Mouse (Mus musculus) heart, adult 2 months (tissue): Measurements from ENCODE around the gene Smap1.

Source experiments
- CTCF ChIP-seq: fragments of 200-600 bp; IDR thresholded peaks from 2 replicates; pipeline ENCODE4 v1.8.1; 2022; ENCODE audit warnings: antibody characterized with exemption, mild to moderate bottlenecking, moderate library complexity
- EP300 ChIP-seq: fragments of 200-500 bp; IDR thresholded peaks from 2 replicates; pipeline ENCODE4 v1.6.1; 2011; ENCODE audit warnings: low read depth, low read length, control low read depth; ENCODE audit not compliant: insufficient read depth
- POLR2A ChIP-seq: fragments of 200-500 bp; IDR thresholded peaks from 2 replicates; pipeline ENCODE4 v1.6.1; 2011; ENCODE audit warnings: mild to moderate bottlenecking, low read depth, low read length, control low read depth; ENCODE audit not compliant: insufficient read depth

DNA sequence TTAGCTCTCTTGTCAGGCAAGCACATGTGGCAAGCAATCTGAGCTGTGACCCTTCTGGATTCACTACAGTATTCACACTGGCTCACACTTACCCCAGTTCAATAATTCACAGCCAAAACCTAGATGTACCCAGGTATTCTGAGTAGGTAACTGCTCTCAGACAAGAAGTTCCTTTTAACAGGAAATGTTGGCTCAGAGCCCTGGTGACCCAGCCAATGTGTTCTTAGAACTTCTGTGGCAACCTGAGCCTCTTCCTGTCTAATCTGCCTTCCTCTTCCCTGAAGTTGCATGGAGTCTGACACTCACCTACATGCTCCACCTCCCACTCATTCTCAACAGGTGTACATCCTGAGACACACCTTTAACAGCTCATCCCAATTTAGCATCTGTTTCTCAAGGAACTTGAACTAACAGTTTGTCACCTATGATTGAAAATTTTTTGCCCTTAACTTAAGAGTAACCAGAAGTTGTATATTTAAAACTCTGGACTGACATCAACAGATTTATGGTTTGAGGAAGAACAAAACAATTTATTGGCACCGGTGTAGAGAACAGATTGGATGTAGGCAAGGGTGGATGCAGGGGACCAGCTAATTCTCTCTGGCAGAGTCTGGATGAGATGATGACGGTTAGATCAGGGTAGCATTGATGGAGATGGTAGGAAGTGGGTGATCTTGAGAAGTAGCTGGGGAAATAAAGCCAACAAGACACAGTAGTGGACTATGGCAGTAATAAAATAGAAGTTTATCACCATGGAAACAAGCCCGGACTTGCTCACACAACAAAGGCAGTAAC, 21.2 kb upstream of the Smap1 start:
- no peak for TF ChIP-seq CTCF
- no peak for TF ChIP-seq POLR2A
- TF ChIP-seq EP300, result no peak
